Mouse (Mus musculus): Measurements from ENCODE around the gene Ugt1a5. TPM values are rescaled to one million over a fixed set of nuclear protein-coding genes. Genes with fewer than 3 reads are reported as not detected.

Gene Ugt1a5
- polyA plus RNA-seq, 1 experiment: not detected

- WGBS: 66% methylated on average over 14 of the region's 14 CpGs
- no peak for DNase-seq (ENCODE audit: low read depth, low spot score)
These were observed 67.8 kb downstream of the Ugt1a5 start for GRCm38 (mm10) chr1:88233421-88234247.

GRCm38 (mm10) chr1:88234248-88234610 lies 68.4 kb downstream of the Ugt1a5 start:
- WGBS: 68% methylated on average over 4 of the region's 4 CpGs
- DNase-seq (ENCODE audit: low read depth, low spot score): no peak

GRCm38 (mm10) chr1:88234646-88235045 lies 68.8 kb downstream of the Ugt1a5 start:
- 37% methylated on average over 5 of the region's 5 CpGs for WGBS
- DNase-seq (ENCODE audit: low read depth, low spot score): no peak

GRCm38 (mm10) chr1:88235046-88235893 lies 69.5 kb downstream of the Ugt1a5 start:
- WGBS: 67% methylated on average over 11 of the region's 11 CpGs
- no peak for DNase-seq (ENCODE audit: low read depth, low spot score)

GRCm38 (mm10) chr1:88235894-88236415 lies 70.1 kb downstream of the Ugt1a5 start:
- WGBS: 58% methylated on average over 4 of the region's 4 CpGs

GRCm38 (mm10) chr1:88237311-88237710 lies 71.5 kb downstream of the Ugt1a5 start:
- no peak for DNase-seq (ENCODE audit: low read depth, low spot score)
- WGBS: 61% methylated on average over 5 of the region's 5 CpGs

More at GRCm38 (mm10) chr1:88235894-88236415, 70.1 kb downstream of the Ugt1a5 start:
- DNase-seq (ENCODE audit: low read depth, low spot score): no peak

- WGBS: 77% methylated on average over 6 of the region's 6 CpGs
These were observed 73.0 kb downstream of the Ugt1a5 start for GRCm38 (mm10) chr1:88238771-88239170.

GRCm38 (mm10) chr1:88240072-88240471 lies 74.3 kb downstream of the Ugt1a5 start:
- DNase-seq (ENCODE audit: low read depth, low spot score): no peak
- WGBS: 68% methylated on average over 5 of the region's 5 CpGs

More at GRCm38 (mm10) chr1:88238771-88239170, 73.0 kb downstream of the Ugt1a5 start:
- DNase-seq (ENCODE audit: low read depth, low spot score): no peak

GRCm38 (mm10) chr1:88240579-88240978 lies 74.8 kb downstream of the Ugt1a5 start:
- DNase-seq (ENCODE audit: low read depth, low spot score): no peak
- WGBS: 73% methylated on average over 4 of the region's 4 CpGs

- WGBS: 67% methylated on average over 5 of the region's 5 CpGs
- no peak for DNase-seq (ENCODE audit: low read depth, low spot score)
These were observed 78.0 kb downstream of the Ugt1a5 start for GRCm38 (mm10) chr1:88243861-88244260.

- no peak for DNase-seq (ENCODE audit: low read depth, low spot score)
- 76% methylated on average over 6 of the region's 6 CpGs for WGBS
These were observed 80.1 kb downstream of the Ugt1a5 start for GRCm38 (mm10) chr1:88245881-88246280.

- no peak for DNase-seq (ENCODE audit: low read depth, low spot score)
- WGBS: 44% methylated on average over 6 of the region's 6 CpGs
These were observed 80.6 kb downstream of the Ugt1a5 start for GRCm38 (mm10) chr1:88246386-88246785.

- WGBS: 39% methylated on average over 2 of the region's 2 CpGs
- DNase-seq (ENCODE audit: low read depth, low spot score): no peak
These were observed 81.8 kb downstream of the Ugt1a5 start for GRCm38 (mm10) chr1:88247660-88248059.

GRCm38 (mm10) chr1:88248658-88249057 lies 82.8 kb downstream of the Ugt1a5 start:
- WGBS: 54% methylated on average over 4 of the region's 4 CpGs
- no peak for DNase-seq (ENCODE audit: low read depth, low spot score)

GRCm38 (mm10) chr1:88249596-88249995 lies 83.8 kb downstream of the Ugt1a5 start:
- 80% methylated on average over 7 of the region's 7 CpGs for WGBS
- no peak for DNase-seq (ENCODE audit: low read depth, low spot score)

GRCm38 (mm10) chr1:88250023-88250422 lies 84.2 kb downstream of the Ugt1a5 start:
- WGBS: 83% methylated on average over 5 of the region's 5 CpGs
- no peak for DNase-seq (ENCODE audit: low read depth, low spot score)

GRCm38 (mm10) chr1:88253106-88253505 lies 87.3 kb downstream of the Ugt1a5 start:
- DNase-seq (ENCODE audit: low read depth, low spot score): no peak
- 64% methylated on average over 8 of the region's 8 CpGs for WGBS

- WGBS: 66% methylated on average over 6 of the region's 6 CpGs
- DNase-seq (ENCODE audit: low read depth, low spot score): peak; percentile 47
These were observed 87.7 kb downstream of the Ugt1a5 start for GRCm38 (mm10) chr1:88253540-88253939.

- no peak for DNase-seq (ENCODE audit: low read depth, low spot score)
- WGBS: 85% methylated on average over 12 of the region's 12 CpGs
These were observed 89.1 kb downstream of the Ugt1a5 start for GRCm38 (mm10) chr1:88254793-88255465.

- no peak for DNase-seq (ENCODE audit: low read depth, low spot score)
- WGBS: 58% methylated on average over 2 of the region's 2 CpGs
These were observed 89.7 kb downstream of the Ugt1a5 start for GRCm38 (mm10) chr1:88255466-88255857.

Measured in large intestine, adult 2 months (tissue).